Mouse (Mus musculus) thymus, adult 18-20 months (tissue): ENCODE data around the gene Rcn1.

ENCODE experiments used
- DNase-seq, 2 experiments: peaks; one replicate each; pipeline ENCODE4 v3.0.0; 2022; ENCODE audit warnings: mixed read lengths in 2 of 2

The Rcn1 gene

GRCm38 (mm10) chr2:105392514-105392913 lies 6.6 kb downstream of the Rcn1 start:
- no peak for DNase-seq

GRCm38 (mm10) chr2:105391414-105391784 lies 7.7 kb downstream of the Rcn1 start:
- no peak for DNase-seq

GRCm38 (mm10) chr2:105390653-105391413 lies 8.3 kb downstream of the Rcn1 start:
- DNase-seq, result no peak

- no peak for DNase-seq
These were observed 9.9 kb downstream of the Rcn1 start for GRCm38 (mm10) chr2:105389007-105389890.

- no peak for DNase-seq
These were observed 12.7 kb downstream of the Rcn1 start for GRCm38 (mm10) chr2:105386418-105386817.

- DNase-seq, result no peak
These were observed 14.1 kb downstream of the Rcn1 start for GRCm38 (mm10) chr2:105384998-105385397.

GRCm38 (mm10) chr2:105383063-105383462 lies 16.1 kb downstream of the Rcn1 start:
- no peak for DNase-seq

- no peak for DNase-seq
These were observed 18.3 kb downstream of the Rcn1 start for GRCm38 (mm10) chr2:105380757-105381319.

- no peak for DNase-seq
These were observed 19.4 kb downstream of the Rcn1 start for GRCm38 (mm10) chr2:105379682-105380081.

- no peak for DNase-seq
These were observed 23.4 kb downstream of the Rcn1 start for GRCm38 (mm10) chr2:105375705-105376104.

GRCm38 (mm10) chr2:105375261-105375660 lies 23.9 kb downstream of the Rcn1 start:
- no peak for DNase-seq

GRCm38 (mm10) chr2:105373658-105374057 lies 25.5 kb downstream of the Rcn1 start:
- no peak for DNase-seq

GRCm38 (mm10) chr2:105372727-105373126 lies 26.4 kb downstream of the Rcn1 start:
- DNase-seq, result no peak

- no peak for DNase-seq
These were observed 27.0 kb downstream of the Rcn1 start for GRCm38 (mm10) chr2:105372156-105372555.

GRCm38 (mm10) chr2:105370698-105371097 lies 28.4 kb downstream of the Rcn1 start:
- DNase-seq, result no peak

GRCm38 (mm10) chr2:105370240-105370639 lies 28.9 kb downstream of the Rcn1 start:
- no peak for DNase-seq

- DNase-seq, result no peak
These were observed 31.5 kb downstream of the Rcn1 start for GRCm38 (mm10) chr2:105367623-105368022.

- DNase-seq, result no peak
These were observed 41.1 kb downstream of the Rcn1 start for GRCm38 (mm10) chr2:105358040-105358439.

- DNase-seq, result no peak
These were observed 42.3 kb downstream of the Rcn1 start for GRCm38 (mm10) chr2:105356791-105357190.

GRCm38 (mm10) chr2:105348886-105349285 lies 50.2 kb downstream of the Rcn1 start:
- DNase-seq, result no peak

- DNase-seq, result no peak
These were observed 59.1 kb downstream of the Rcn1 start for GRCm38 (mm10) chr2:105339993-105340392.

GRCm38 (mm10) chr2:105337171-105337875 lies 61.8 kb downstream of the Rcn1 start:
- DNase-seq, result no peak
